Mouse (Mus musculus): Measurements from ENCODE around the gene Mbnl2.
A peak's percentile ranks its signal among the peaks of the same experiment; 100 is the strongest.

Gene Mbnl2

GRCm38 (mm10) chr14:120325673-120326072 is 50.2 kb downstream of the Mbnl2 start:
- DNase-seq (ENCODE audit: low spot score in 2 of 2), result no peak

GRCm38 (mm10) chr14:120330454-120330853 is 55.0 kb downstream of the Mbnl2 start:
- peak; percentile 37 to 52 for DNase-seq (ENCODE audit: low spot score in 2 of 2)

GRCm38 (mm10) chr14:120330881-120331514 is 55.5 kb downstream of the Mbnl2 start:
- no peak for DNase-seq (ENCODE audit: low spot score in 2 of 2)

- no peak for DNase-seq (ENCODE audit: low spot score in 2 of 2)
Measured at GRCm38 (mm10) chr14:120333465-120334243, 58.2 kb downstream of the Mbnl2 start.

DNA sequence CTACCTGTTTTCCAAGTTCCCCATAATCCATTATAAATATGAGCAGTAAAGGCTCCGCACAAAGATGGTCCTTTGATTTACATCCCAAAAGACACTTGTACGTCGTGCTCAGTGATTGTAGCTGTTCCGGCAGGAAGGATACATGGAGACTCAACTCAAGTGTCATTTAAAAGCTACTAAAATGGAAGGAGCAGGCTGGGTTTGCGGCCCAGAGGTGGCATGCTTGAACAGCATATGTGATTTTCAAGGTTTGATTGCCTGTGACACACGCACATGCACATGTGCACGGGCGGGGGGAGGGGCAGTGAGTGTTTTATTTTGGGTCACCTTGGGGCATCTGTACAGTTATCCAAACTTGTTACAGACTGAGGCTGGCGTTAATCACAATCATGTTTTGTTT is 59.9 kb downstream of the Mbnl2 start:
- no peak for DNase-seq (ENCODE audit: low spot score in 2 of 2)

- DNase-seq (ENCODE audit: low spot score in 2 of 2), result no peak
Measured at GRCm38 (mm10) chr14:120335871-120336270, 60.4 kb downstream of the Mbnl2 start.

DNA sequence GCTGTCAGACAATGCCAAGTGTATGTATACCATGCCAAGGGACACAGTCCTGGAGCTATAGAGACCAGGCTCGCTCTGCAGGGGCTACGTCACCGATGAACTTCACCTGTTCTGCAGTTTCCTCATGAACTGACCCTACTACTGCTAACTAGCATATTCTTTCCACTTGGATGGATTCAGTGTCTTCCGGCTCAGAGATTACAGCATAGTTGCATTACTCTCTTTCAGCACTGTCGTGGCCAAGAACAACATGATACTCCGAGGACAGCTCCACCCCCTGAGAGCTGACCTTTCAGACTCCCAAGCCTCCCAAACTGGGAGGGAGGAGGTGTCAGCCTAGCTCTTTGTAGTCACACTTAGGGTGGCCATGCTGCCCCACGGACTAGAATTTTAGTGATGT is 60.9 kb downstream of the Mbnl2 start:
- no peak for DNase-seq (ENCODE audit: low spot score in 2 of 2)

- no peak for DNase-seq (ENCODE audit: low spot score in 2 of 2)
Measured at GRCm38 (mm10) chr14:120336841-120337240, 61.4 kb downstream of the Mbnl2 start.

GRCm38 (mm10) chr14:120337731-120338462 is 62.4 kb downstream of the Mbnl2 start:
- DNase-seq (ENCODE audit: low spot score in 2 of 2), result peak in 1 of 2 experiments; percentile 22

DNA sequence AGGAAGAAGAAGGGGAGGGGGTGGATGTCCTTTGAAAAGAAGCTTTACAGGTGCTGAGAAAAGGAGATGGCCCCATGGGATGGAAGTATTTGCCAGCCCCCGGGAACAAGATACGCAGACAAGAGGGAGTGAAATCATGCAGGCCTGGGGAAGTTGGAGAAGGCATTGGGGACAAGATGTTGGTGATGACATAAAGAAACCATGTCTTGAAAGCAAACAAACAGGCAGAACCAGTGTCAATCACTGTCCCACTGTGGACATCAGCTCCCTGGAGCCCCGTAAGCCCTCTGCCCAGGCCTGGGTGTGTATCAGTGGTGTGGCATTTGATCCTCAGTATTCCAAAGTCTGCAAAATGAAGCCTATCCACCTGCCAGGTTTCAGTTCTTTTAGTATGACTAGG is 63.2 kb downstream of the Mbnl2 start:
- no peak for DNase-seq (ENCODE audit: low spot score in 2 of 2)

DNA sequence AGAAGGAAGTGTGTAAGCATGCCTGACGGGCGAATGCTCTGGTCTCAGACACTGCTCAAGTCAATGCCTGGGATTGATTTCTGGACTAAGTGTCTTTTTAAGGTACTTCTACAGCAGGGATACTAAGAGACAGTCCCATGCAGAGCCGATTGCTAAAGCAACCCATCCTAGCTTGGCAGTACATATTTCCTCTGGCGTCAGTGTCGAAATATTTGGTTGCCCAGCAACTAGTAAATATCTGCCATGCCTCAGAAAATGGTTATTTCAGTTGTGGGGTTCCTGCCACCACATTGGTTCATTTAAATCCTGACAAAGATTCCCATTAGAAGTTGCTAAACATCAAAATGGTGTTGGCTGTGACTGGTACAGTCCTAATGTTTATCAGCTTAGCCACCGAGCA is 66.4 kb downstream of the Mbnl2 start:
- no peak for DNase-seq (ENCODE audit: low spot score in 2 of 2)

DNA sequence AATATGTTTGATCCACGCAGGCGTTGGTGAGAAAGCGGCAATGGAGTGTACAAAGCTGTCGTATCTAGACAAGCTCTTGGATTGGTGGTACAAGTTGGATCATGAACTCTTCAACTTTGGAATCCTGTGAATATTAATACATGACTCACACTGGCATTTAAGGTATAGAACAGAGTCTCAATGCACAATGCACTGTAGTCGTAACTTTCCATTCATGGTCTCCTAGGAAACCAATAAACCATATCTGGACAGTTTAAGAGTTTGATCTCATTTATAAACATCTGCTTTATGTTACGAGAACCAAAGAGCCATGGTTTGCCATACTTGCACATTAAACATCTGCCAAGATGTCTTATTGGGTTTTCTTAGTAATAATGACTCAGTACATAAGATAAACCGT is 66.9 kb downstream of the Mbnl2 start:
- no peak for DNase-seq (ENCODE audit: low spot score in 2 of 2)

- DNase-seq (ENCODE audit: low spot score in 2 of 2), result no peak
Measured at GRCm38 (mm10) chr14:120344641-120345040, 69.2 kb downstream of the Mbnl2 start.

DNA sequence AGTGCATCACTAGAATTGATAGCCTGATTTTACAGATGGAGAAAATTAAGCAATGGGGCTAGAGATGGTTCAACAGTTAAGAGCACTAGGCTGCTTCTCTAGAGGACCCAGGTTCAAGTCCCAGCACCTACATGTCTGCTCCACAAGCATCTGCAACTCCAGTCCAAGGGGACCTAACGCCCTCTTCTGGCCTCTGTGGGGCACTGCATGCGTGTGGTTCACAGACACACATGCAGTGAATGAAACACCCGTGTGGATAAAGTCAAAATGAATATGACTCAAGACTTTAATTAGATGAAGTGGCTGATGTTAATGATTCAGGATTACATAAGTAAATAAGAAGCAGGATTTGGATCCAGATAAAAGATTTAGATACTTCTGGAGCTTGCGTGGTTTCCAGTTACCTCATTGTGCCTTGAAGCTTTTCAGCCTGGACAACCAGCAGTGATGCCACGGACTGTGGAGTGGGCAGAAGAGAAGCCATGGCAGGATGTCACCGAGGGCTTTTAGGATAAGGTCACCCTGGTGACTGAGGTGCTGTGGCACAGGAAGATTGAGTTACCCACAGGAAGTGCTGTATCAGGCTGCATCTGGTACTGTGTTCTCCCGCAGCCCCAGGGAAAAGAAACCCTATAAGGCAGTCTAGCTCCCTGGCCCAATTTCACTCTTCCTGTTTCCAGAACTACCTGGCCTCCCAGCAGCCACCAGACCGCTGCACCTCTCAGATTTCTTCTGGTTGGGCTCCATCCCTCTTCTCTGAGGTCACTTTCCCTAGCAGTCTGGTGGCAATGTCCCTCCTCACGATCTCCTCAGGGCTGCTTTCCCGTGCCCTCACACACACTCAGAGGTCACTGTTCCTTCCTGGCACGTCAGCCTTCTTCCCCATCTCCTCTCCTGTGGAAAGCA is 72.2 kb downstream of the Mbnl2 start:
- no peak for DNase-seq (ENCODE audit: low spot score in 2 of 2)

- DNase-seq (ENCODE audit: low spot score in 2 of 2), result no peak
Measured at GRCm38 (mm10) chr14:120349332-120349731, 73.9 kb downstream of the Mbnl2 start.

- DNase-seq (ENCODE audit: low spot score in 2 of 2), result no peak
Measured at GRCm38 (mm10) chr14:120352136-120352843, 76.8 kb downstream of the Mbnl2 start.

DNA sequence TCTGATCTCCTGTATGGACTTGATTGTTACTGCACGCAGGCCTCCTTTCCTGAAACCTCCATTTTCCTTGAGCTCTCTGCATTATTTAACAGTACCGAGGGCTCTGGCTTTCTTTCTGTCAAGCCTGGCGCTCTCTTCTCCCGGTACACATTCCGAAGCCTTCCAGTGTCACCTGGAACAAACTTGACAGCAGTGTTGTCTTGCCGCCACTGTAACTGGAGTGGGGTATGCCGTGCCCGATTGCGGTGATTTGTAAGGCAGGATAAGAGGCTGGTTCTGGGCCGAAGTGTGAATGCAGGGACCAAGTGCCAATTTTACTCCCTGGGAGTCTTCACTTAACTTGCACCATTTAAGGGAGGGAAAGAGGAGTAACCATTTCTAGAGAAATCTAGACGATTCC is 77.7 kb downstream of the Mbnl2 start:
- DNase-seq (ENCODE audit: low spot score in 2 of 2), result no peak

DNA sequence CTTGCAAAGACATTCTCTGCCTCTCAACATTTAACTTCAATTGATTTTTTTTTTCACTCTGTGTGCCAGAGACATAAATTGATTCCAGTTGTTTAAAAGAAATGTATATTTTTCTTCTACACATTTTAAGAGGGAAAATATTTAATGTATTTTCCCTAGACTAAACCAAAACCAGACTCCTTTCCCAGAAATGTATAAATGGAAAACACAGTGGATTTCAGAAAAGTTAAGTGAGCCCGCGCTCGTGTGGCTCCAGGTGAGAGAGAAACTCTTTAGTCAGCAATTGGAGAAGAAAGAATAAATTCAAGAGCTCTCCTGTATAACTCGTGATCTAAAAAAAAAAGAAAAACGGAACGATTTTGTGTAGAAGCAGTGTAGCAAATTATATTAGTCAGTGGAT is 79.1 kb downstream of the Mbnl2 start:
- DNase-seq (ENCODE audit: low spot score in 2 of 2), result no peak

- no peak for DNase-seq (ENCODE audit: low spot score in 2 of 2)
Measured at GRCm38 (mm10) chr14:120355040-120355741, 79.7 kb downstream of the Mbnl2 start.

- no peak for DNase-seq (ENCODE audit: low spot score in 2 of 2)
Measured at GRCm38 (mm10) chr14:120355742-120356440, 80.4 kb downstream of the Mbnl2 start.
